Comparison of ENCODE assay signal across 8 mouse cellular contexts in the genomic region with DNA sequence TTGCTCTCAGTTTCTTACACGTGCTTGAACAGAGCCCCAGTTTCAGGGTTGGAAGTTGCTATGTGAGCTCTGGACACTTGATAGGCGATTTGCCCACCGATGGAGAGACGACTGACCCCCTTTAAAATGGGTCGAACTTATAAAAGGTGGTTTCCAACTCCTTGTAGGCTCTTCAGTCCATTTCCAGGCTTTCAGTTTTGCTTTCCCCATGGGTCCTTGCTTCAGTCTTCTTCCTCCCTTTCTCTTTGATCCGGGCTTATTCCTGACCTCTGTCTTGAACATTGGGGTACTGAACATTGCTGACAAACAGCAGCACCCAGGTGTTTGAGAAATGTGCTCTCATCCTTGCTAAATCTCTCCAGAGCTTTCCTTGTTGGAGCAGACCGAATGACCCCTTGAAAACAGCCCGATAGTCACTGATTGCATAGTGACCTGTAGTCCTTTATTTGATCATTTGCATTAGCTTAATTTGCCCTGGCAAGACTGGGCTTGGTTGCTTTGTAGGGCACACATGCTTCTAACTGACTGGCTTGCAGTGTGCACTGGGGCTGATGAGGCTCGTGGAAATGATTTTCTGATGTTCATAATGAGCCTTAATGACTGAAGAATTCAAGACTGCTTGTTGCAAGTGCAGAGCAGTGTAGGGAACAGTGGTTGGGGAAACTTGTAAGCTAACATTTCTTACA. TPM values are rescaled to one million over a fixed set of nuclear protein-coding genes. Genes with fewer than 3 reads are reported as not detected.
A peak's percentile ranks its signal among the peaks of the same experiment; 100 is the strongest.
DNase-seq lines count a peak whose midpoint lies in the region; ATAC-seq and TF ChIP-seq lines count a peak whose summit lies in the region.

No protein-coding gene starts in this region.

- peaks cover 14% of the 10 kb centered on the region for H3K4me1 ChIP-seq in heart, adult 2 months (ENCODE audit: control insufficient read depth, insufficient read depth, low read length)
- H3K4me1 ChIP-seq in E14TG2a.4 (replicated peaks; ENCODE audit: low read depth, low read length), result peaks cover 43% of the 10 kb centered on the region
- peaks cover 9% of the 10 kb centered on the region for H3K4me1 ChIP-seq in hindbrain, embryonic 11.5 days (replicated peaks; ENCODE audit: control insufficient read depth, insufficient read depth, low read length)
- H3K4me1 ChIP-seq in midbrain, embryonic 10.5 days, result peaks cover 34% of the 10 kb centered on the region

- no peaks in the 10 kb centered on the region for H3K27me3 ChIP-seq in heart, adult 2 months (ENCODE audit: control insufficient read depth, insufficient read depth, low read length)
- peaks cover 3% of the 10 kb centered on the region; the same call in 1 of the 2 replicates for H3K27me3 ChIP-seq in E14TG2a.4 (ENCODE audit: insufficient read depth, low read length)
- no peaks in the 10 kb centered on the region for H3K27me3 ChIP-seq in hindbrain, embryonic 11.5 days (ENCODE audit: control insufficient read depth, insufficient read depth, low read length)
- H3K27me3 ChIP-seq in midbrain, embryonic 10.5 days (ENCODE audit: low read depth, poor library complexity, severe bottlenecking), result peaks cover 5% of the 10 kb centered on the region

- no peak for TF ChIP-seq CTCF in heart, adult 2 months (IDR thresholded peaks at IDR 0.05)
- TF ChIP-seq CTCF in E14TG2a.4 (conservative IDR thresholded peaks at IDR 0.05; ENCODE audit: low read length), result no peak

- peak overlapping the region; percentile 88 for H3K4me2 ChIP-seq in hindbrain, embryonic 11.5 days (replicated peaks; ENCODE audit: low read depth, low read length)

- H3K9ac ChIP-seq in heart, adult 2 months (ENCODE audit: low read depth, low read length), result peak overlapping the region; percentile 44
- no peak overlapping the region for H3K9ac ChIP-seq in hindbrain, embryonic 11.5 days (ENCODE audit: low read depth, low read length)

- H3K36me3 ChIP-seq in heart, adult 2 months (ENCODE audit: control insufficient read depth, insufficient read depth, low read length), result peaks cover 10% of the 10 kb centered on the region
- no peaks in the 10 kb centered on the region for H3K36me3 ChIP-seq in E14TG2a.4 (ENCODE audit: insufficient read depth, low read length)
- no peaks in the 10 kb centered on the region for H3K36me3 ChIP-seq in hindbrain, embryonic 11.5 days (ENCODE audit: control insufficient read depth, insufficient read depth, low read length)
- 0 out of 2 replicates have a peak, but pooled peaks cover 5% of the 10 kb centered on the region for H3K36me3 ChIP-seq in midbrain, embryonic 10.5 days

- no peaks in the 10 kb centered on the region for H3K9me3 ChIP-seq in E14TG2a.4 (ENCODE audit: low read length)
- H3K9me3 ChIP-seq in hindbrain, embryonic 11.5 days (ENCODE audit: control insufficient read depth, low read length), result no peaks in the 10 kb centered on the region
- no peaks in the 10 kb centered on the region for H3K9me3 ChIP-seq in midbrain, embryonic 10.5 days (replicated peaks)

- no peak overlapping the region for H3K27ac ChIP-seq in heart, adult 2 months
- H3K27ac ChIP-seq in hindbrain, embryonic 11.5 days (ENCODE audit: low read depth, low read length), result no peak overlapping the region
- no peak overlapping the region for H3K27ac ChIP-seq in midbrain, embryonic 10.5 days (replicated peaks)

- TF ChIP-seq POLR2A in heart, adult 2 months (IDR thresholded peaks at IDR 0.05; ENCODE audit: insufficient read depth, low read depth, low read length), result no peak

- 38% methylated on average over 9 of the region's 9 CpGs for WGBS in heart, adult 2 months
- WGBS in hindbrain, embryonic 11.5 days, result 59% methylated on average over 9 of the region's 9 CpGs
- 64% methylated on average over 9 of the region's 9 CpGs for WGBS in midbrain, embryonic 10.5 days

- peaks cover 15% of the 10 kb centered on the region for H3K79me2 ChIP-seq in heart, adult 2 months (replicated peaks; ENCODE audit: control insufficient read depth, insufficient read depth, low read length)

- intact Hi-C loops in heart, adult 2 months (cut with DNase I), result loop anchor here (2.0 to 10.0 kb wide), 5 partner anchors 55 to 377 kb away; partner anchors contain the start of genes AI597479, Tgfbrap1 and Uxs1
- intact Hi-C loops in heart, postnatal 25 days (cut with DNase I), result loop anchor here (2.0 to 10.0 kb wide), 2 partner anchors 149 to 343 kb away; no protein-coding TSS in a partner anchor

- ATAC-seq in hindbrain, embryonic 11.5 days (ENCODE audit: low FRiP score), result no peak
- no peak for ATAC-seq in frontal cortex, adult (ENCODE audit: low TSS enrichment)

- no peak for TF ChIP-seq EP300 in heart, adult 2 months (IDR thresholded peaks at IDR 0.05; ENCODE audit: insufficient read depth, low read depth, low read length)

- peak overlapping the region; percentile 91 for H3K4me3 ChIP-seq in heart, adult 2 months
- H3K4me3 ChIP-seq in E14TG2a.4 (replicated peaks; ENCODE audit: low read length), result peak overlapping the region; percentile 93
- peak overlapping the region; percentile 93 for H3K4me3 ChIP-seq in hindbrain, embryonic 11.5 days (ENCODE audit: low read depth, low read length)
- peak overlapping the region; percentile 97 for H3K4me3 ChIP-seq in midbrain, embryonic 10.5 days

- no peak for DNase-seq in heart, adult 2 months
- DNase-seq in heart, postnatal 25 days (ENCODE audit: low spot score), result no peak
- no peak for DNase-seq in hindbrain, embryonic 11.5 days (ENCODE audit: low spot score)
- no peak for DNase-seq in midbrain, embryonic 10.5 days (ENCODE audit: low spot score)
- no peak for DNase-seq in cerebellum, adult 9-11 months
- DNase-seq in adrenal gland, postnatal 36 days, result no peak

RNA-seq across cellular contexts. Expression of gene Nck2, which starts 3.4 kb away (rescaled TPM):
- 10 to 100 TPM; 11.9 to 15.3 TPM for total RNA-seq in heart, adult 2 months (2021)
- polyA plus RNA-seq in heart, adult 2 months (2012; rRNA removed), result 11.7 and 12.9 TPM in 2 replicates
- 10 to 100 TPM; 14.3 to 15.4 TPM for total RNA-seq in heart, postnatal 25 days (2021)
- polyA plus RNA-seq in hindbrain, embryonic 11.5 days (2014; fragmentation: Nextera tagmentation; extraction: Ambion mirVana), result 31.9 and 35.5 TPM in 2 replicates
- polyA plus RNA-seq in midbrain, embryonic 10.5 days (2016; fragmentation: Nextera tagmentation; extraction: Ambion mirVana), result 35.0 and 36.8 TPM in 2 replicates
- 10 to 100 TPM; 29.7 to 32.9 TPM for total RNA-seq in adrenal gland, postnatal 36 days (2021)
